Mouse (Mus musculus) macrophage (primary cell): Measurements from ENCODE around the gene Tmc4. TPM values are rescaled to one million over a fixed set of nuclear protein-coding genes. Genes with fewer than 3 reads are reported as not detected.

Experiments used
- H3K27ac ChIP-seq: fragments of 350-480 bp; formaldehyde crosslinking; 2 replicates; pipeline ENCODE4 v1.9.0; 2021
- H3K36me3 ChIP-seq: fragments of 350-480 bp; formaldehyde crosslinking; 2 replicates; pipeline ENCODE4 v1.9.0; 2021; ENCODE audit errors: inconsistent target
- H3K4me3 ChIP-seq: fragments of 350-480 bp; formaldehyde crosslinking; 2 replicates; pipeline ENCODE4 v1.9.0; 2021; ENCODE audit errors: inconsistent target
- H3K79me2 ChIP-seq: fragments of 350-480 bp; formaldehyde crosslinking; 2 replicates; pipeline ENCODE4 v1.9.0; 2021; ENCODE audit errors: inconsistent target
- WGBS: methylation state at CpG from one replicate; pipeline ENCODE4 v1.1.7; 2026; ENCODE audit warnings: inconsistent platforms; ENCODE audit not compliant: missing documents; 5-methylcytosine and 5-hydroxymethylcytosine counted together
- polyA plus RNA-seq: library from polyadenylated mRNA; stranded (reverse); fragments of 250-400 nt; gene quantifications from 3 replicates; pipeline ENCODE4 v1.2.4, GENCODE M21; 2018; ENCODE audit warnings: inconsistent platforms

Tmc4 gene
- polyA plus RNA-seq, 1 experiment from 2014 or later = 0.70 TPM

DNA sequence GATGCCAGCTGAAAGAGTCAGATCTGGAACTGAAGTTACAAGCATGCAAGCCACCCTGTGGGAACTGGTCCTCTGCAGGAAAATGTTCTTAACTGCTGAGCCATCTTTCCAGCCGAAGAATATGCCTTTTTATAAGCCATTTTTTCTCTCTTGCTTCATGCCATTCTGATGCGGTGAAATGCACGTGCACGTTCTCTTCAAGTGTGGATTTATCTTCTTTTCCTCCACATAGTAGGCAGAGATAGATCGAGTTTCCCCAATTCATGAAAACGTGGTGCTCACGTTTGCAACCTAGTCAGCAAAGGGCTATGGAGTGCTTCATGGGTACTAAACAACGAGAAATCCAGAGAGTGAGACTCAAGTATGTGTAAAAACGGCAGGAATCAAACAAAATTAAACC lies 33.5 kb downstream of the Tmc4 start:
- peaks cover 30% of the 10 kb centered on the region for H3K36me3 ChIP-seq
- H3K79me2 ChIP-seq = peaks cover 32% of the 10 kb centered on the region
- H3K27ac ChIP-seq = peak overlapping the region; percentile 46
- 4% methylated on average over 9 of the region's 9 CpGs for WGBS
- H3K4me3 ChIP-seq = peak overlapping the region; percentile 41

DNA sequence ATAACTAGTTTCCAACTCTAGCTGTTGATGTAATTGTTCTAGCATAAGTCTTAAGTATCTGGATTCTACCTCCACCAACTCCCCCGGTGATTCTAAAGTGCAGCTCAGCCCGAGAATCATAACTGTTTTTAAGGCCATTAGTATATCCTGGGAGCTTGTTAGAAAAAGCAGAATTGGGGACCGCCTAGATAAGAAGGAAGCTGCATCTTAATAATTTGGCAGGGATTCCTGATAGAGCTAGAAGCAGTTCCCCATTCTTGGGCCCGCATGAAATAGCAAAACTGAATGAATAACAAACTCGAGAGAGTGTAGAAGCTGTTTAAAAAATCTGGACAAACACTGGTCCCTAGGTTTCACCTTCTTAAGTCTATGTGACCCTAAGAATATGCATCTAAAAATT lies 33.9 kb downstream of the Tmc4 start:
- H3K79me2 ChIP-seq = peaks cover 28% of the 10 kb centered on the region
- peak overlapping the region; percentile 41; the same call in 1 of the 2 replicates for H3K4me3 ChIP-seq
- H3K36me3 ChIP-seq = peaks cover 34% of the 10 kb centered on the region
- H3K27ac ChIP-seq = peak overlapping the region; percentile 46
- WGBS = 5% methylated on average over 5 of the region's 5 CpGs

DNA sequence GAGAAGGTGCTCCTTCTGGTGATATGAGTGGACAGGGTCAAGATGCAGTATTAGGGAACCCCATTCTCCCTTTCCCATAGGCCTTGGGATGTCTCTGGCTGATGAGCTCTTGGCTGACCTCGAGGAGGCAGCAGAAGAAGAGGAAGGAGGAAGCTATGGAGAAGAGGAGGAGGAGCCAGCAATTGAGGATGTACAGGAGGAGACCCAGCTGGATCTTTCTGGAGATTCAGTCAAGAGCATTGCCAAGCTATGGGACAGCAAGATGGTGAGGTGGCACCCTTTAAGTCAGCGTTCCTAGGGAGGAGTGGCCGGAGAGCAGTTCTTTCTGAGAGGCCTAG lies 46.9 kb downstream of the Tmc4 start:
- WGBS = 53% methylated on average over 3 of the region's 3 CpGs
- Histone ChIP-seq H3K79me2 (peaks cover 59% of the 10 kb centered on the region), H3K36me3 (peaks cover 37% of the 10 kb centered on the region), H3K4me3 (peak overlapping the region; percentile 95), H3K27ac (peak overlapping the region; percentile 76)

DNA sequence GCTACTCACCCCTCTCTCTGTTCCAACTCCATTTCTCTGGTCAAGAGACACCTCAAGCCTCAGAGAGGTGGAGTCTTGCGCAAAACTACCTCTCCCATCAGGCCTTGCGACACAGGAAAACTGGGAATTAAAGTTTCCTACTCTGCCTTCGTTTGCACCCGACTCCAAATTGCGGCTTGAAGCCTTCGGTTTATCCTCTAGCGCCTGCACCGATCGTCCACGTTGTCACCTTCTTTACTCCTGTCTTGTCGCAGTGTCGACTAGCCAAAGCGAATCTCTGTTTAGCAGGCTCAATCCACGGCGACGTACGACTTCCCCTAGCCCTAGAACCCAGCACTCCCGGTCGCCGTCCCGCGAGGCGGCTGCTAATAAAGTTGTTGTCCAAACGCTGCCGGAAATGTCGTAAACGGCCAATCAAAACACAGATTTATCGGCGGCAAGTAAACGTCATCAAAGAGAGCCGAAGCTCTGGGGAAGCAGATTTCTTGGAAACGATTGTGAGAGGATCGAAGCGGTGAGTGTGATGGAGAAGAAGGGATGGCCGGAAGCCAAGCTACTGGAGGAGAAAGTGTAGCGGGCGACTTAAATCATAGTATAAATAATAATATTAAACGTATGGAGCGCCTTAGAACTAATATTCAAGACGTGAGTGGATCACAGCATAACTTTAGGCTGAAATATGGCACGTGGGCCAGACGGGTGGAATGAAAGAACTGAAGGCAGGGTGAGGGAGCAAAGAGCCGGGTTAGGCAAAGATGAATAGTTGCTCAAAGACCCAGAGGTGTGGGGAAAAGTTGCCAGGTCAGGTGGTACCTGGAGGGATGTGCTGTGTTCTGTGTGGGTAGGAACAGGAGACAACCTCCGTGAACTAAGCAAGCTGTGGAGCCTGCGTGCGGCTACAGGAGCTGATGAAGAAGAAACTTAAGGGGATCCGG lies 47.5 kb downstream of the Tmc4 start, which contains the start of the genes Tfpt and Prpf31:
Gene Tfpt (minus strand): TSS at position 387 of the 935 bp plus-strand sequence.
Gene Prpf31 (plus strand): TSS at position 443 of the 935 bp plus-strand sequence.
- peak within 1 kb of the TSS; percentile 95 for H3K4me3 ChIP-seq
- peaks cover 32% of the 10 kb centered on the region for H3K36me3 ChIP-seq
- 1% methylated on average over 46 of the region's 47 CpGs for WGBS
- H3K27ac ChIP-seq = peak within 1 kb of the TSS; percentile 76
- H3K79me2 ChIP-seq = peaks cover 63% of the 10 kb centered on the region

GRCm38 (mm10) chr7:3629030-3629429 lies 48.3 kb downstream of the Tmc4 start:
- H3K4me3 ChIP-seq = peak overlapping the region; percentile 95
- peaks cover 33% of the 10 kb centered on the region for H3K36me3 ChIP-seq
- H3K79me2 ChIP-seq = peaks cover 63% of the 10 kb centered on the region
- 38% methylated on average over 4 of the region's 4 CpGs for WGBS
- H3K27ac ChIP-seq = peak overlapping the region; percentile 76

DNA sequence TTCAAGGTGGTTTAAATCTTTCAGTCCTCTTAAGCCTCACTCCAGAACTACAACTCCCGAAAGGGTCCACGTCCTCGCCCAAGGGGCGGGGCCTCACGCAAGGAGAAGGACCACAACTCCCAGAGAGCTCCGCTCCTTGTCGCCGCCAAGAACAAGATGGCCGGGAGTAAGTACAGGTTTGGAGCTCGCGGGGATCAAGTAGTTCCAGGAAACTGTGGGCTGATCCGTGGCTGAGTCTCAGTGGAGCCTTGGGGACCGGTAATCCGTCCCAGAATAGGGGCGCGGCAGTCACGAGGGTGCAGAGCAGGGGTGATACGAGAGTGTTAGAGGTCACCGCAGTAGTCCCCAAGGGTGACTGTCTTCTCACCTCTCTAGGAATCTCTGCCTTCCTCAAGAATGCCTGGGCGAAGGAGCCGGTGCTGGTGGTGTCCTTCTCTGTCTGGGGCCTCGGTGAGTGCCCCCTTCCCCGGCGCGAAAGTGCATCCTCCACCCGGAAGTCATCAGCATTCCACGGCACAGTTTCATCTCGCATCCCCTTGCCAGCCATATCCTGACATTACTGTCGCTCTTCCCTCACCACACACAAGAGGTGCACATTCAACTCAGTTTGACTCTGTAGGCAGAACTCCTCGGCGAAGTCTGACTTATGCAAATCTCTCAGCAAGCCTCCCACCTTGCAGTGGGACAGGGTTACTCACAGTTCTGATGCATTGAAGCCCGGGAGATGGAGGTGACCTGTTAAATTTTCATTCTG lies 59.9 kb downstream of the Tmc4 start, which contains the start of gene Ndufa3:
Gene Ndufa3 (plus strand): TSS at position 132 of the 754 bp plus-strand sequence.
- Histone ChIP-seq H3K79me2 (peaks cover 25% of the 10 kb centered on the region), H3K36me3 (peaks cover 22% of the 10 kb centered on the region), H3K4me3 (peak within 1 kb of the TSS; percentile 97), H3K27ac (peak within 1 kb of the TSS; percentile 60)
- under 1% methylated on average over 32 of the region's 32 CpGs for whole genome bisulfite sequencing

DNA sequence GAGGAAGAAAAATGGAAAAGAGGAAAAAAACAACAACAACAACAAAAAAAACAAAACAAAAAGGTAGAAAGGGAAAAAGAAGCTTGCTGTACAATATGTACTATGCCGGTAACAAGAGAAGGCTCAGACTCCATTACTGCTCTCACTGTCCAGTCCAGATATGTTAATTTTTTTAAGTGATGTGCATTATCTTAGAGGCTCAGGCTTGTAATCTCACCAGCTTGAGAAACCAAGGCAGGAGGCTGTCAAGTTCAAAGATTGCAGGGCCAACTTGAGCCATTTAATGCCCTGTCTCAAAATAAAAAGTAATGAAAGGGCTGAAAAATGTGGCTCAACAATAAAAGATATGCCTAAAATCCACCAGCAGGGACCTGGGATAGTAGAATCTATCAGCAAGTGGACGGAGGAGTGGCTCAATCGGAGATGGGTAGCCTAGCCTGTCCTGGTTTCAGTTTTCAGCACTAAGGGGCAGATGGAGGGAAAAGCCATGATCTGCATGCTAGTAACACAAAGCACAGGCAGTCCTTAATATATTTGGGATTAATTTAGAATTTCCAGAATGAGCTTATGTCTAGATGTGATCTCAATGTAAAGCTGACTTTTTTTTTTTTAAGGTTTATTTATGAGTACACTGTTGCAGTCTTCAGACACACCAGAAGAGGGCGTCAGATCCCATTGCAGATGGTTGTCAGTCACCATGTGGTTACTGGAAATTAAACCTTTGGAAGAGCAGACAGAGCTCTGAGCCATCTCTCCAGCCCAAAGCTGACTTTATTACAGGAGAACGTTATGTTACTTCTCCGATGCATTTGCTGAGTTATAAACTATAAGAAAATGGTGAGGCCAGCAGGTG lies 60.7 kb downstream of the Tmc4 start:
- peaks cover 25% of the 10 kb centered on the region for H3K79me2 ChIP-seq
- H3K27ac ChIP-seq = peak overlapping the region; percentile 60; the same call in 1 of the 2 replicates
- 48% methylated on average over 6 of the region's 6 CpGs for WGBS
- H3K4me3 ChIP-seq = peak overlapping the region; percentile 97
- H3K36me3 ChIP-seq = peaks cover 15% of the 10 kb centered on the region

DNA sequence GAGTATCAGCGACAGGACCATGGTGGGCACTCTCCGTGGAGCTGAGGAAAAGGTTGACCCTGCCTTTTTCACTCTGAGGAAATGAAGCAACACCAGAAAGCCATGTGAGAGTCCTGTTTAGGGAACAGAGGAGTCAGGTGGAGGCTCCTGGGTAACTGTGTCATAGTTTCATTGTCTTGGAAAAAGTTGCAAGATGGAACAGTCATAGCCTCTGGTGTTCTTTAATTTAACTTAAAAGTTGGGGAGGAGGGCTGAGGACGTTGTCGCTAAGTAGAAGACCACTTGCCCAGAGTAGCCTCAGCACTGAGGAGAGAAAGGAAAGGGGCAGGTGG lies 61.3 kb downstream of the Tmc4 start, which contains the start of gene Oscar:
Gene Oscar (minus strand): TSS at position 101 of the 332 bp plus-strand sequence.
- WGBS = 73% methylated on average over 4 of the region's 4 CpGs
- peaks cover 25% of the 10 kb centered on the region for H3K79me2 ChIP-seq
- peaks cover 15% of the 10 kb centered on the region for H3K36me3 ChIP-seq
- H3K27ac ChIP-seq = no peak within 1 kb of the TSS
- H3K4me3 ChIP-seq = peak within 1 kb of the TSS; percentile 97

Other genes with a start within 250 kb of the Tmc4 start
- 0.34 to 0.75 TPM (median 0.42 TPM) in 3 replicates for gene Tarm1, start 174.9 kb downstream of the Tmc4 start, polyA plus RNA-seq
- not detected in 3 replicates for gene Oscar, start 61.4 kb downstream of the Tmc4 start, polyA plus RNA-seq
- gene Ndufa3, start 60.2 kb downstream of the Tmc4 start, polyA plus RNA-seq = 207 to 248 TPM (median 217 TPM) in 3 replicates
- gene Tfpt, start 47.6 kb downstream of the Tmc4 start, polyA plus RNA-seq = 16.1 to 19.8 TPM (median 18.6 TPM) in 3 replicates
- 35.3 to 71.0 TPM (median 40.2 TPM) in 3 replicates for gene Prpf31, start 47.6 kb downstream of the Tmc4 start, polyA plus RNA-seq
- 28.4 to 47.4 TPM (median 36.0 TPM) in 3 replicates for gene Cnot3, start 32.3 kb downstream of the Tmc4 start, polyA plus RNA-seq
- gene Leng1, start 11.7 kb downstream of the Tmc4 start, polyA plus RNA-seq = 13.7 to 21.9 TPM (median 15.4 TPM) in 3 replicates
- gene Tsen34, start 15.3 kb upstream of the Tmc4 start, polyA plus RNA-seq = 16.8 to 42.4 TPM (median 42.3 TPM) in 3 replicates
- 31.1 to 42.2 TPM (median 40.9 TPM) in 3 replicates for gene Mboat7, start 16.0 kb upstream of the Tmc4 start, polyA plus RNA-seq
- 597 to 1,790 TPM (median 1,385 TPM) in 3 replicates for gene Rps9, start 26.4 kb upstream of the Tmc4 start, polyA plus RNA-seq
- 163 to 667 TPM (median 409 TPM) in 3 replicates for gene Pirb, start 42.8 kb upstream of the Tmc4 start, polyA plus RNA-seq
- 3.2 to 7.5 TPM (median 4.7 TPM) in 3 replicates for gene Gm15448, start 148.1 kb upstream of the Tmc4 start, polyA plus RNA-seq
- gene Pira2, start 167.5 kb upstream of the Tmc4 start, polyA plus RNA-seq = 108 to 233 TPM (median 186 TPM) in 3 replicates
- gene Gm14548, start 220.6 kb upstream of the Tmc4 start, polyA plus RNA-seq = 17.6 to 45.6 TPM (median 29.9 TPM) in 3 replicates
- 2.9 to 7.2 TPM (median 4.7 TPM) in 3 replicates for gene Lilra6, start 237.9 kb upstream of the Tmc4 start, polyA plus RNA-seq